Mouse (Mus musculus) neural tube, embryonic 14.5 days (tissue): ENCODE data around the gene Gm6803. TPM values are rescaled to one million over a fixed set of nuclear protein-coding genes. Genes with fewer than 3 reads are reported as not detected.

ENCODE experiments used
- polyA plus RNA-seq: library from polyadenylated mRNA; unstranded; fragments of >200 nt; fragmentation: Nextera tagmentation; extraction: Ambion mirVana; gene quantifications from 2 replicates; pipeline ENCODE4 v1.2.1, GENCODE M21; 2014

Gene Gm6803
- polyA plus RNA-seq, 1 experiment from 2014 or later, result not detected

Other genes starting within 250 kb of the Gm6803 start
- not detected in 2 replicates for gene Gm21319, start 243.0 kb downstream of the Gm6803 start, polyA plus RNA-seq
- not detected in 2 replicates for gene Gm21936, start 223.3 kb downstream of the Gm6803 start, polyA plus RNA-seq
- gene BB287469, start 202.2 kb downstream of the Gm6803 start, polyA plus RNA-seq, result not detected in 2 replicates
- not detected in 2 replicates for gene Gm2001, start 176.4 kb downstream of the Gm6803 start, polyA plus RNA-seq
- gene Gm2016, start 144.7 kb downstream of the Gm6803 start, polyA plus RNA-seq, result not detected in 2 replicates
- not detected in 2 replicates for gene Gm2022, start 123.4 kb downstream of the Gm6803 start, polyA plus RNA-seq
- gene Gm2035, start 98.9 kb downstream of the Gm6803 start, polyA plus RNA-seq, result not detected in 2 replicates
- not detected in 2 replicates for gene Gm2042, start 64.7 kb downstream of the Gm6803 start, polyA plus RNA-seq
- not detected in 2 replicates for gene Gm2075, start 6.9 kb downstream of the Gm6803 start, polyA plus RNA-seq
- not detected in 2 replicates for gene Gm2056, start 8.2 kb upstream of the Gm6803 start, polyA plus RNA-seq
- gene Gm16368, start 64.9 kb upstream of the Gm6803 start, polyA plus RNA-seq, result not detected in 2 replicates
- not detected in 2 replicates for gene Gm10436, start 163.3 kb upstream of the Gm6803 start, polyA plus RNA-seq
- gene Gm8332, start 231.3 kb upstream of the Gm6803 start, polyA plus RNA-seq, result not detected in 2 replicates